Mouse (Mus musculus): ENCODE results near the gene Ikbke.

The Ikbke gene

DNA sequence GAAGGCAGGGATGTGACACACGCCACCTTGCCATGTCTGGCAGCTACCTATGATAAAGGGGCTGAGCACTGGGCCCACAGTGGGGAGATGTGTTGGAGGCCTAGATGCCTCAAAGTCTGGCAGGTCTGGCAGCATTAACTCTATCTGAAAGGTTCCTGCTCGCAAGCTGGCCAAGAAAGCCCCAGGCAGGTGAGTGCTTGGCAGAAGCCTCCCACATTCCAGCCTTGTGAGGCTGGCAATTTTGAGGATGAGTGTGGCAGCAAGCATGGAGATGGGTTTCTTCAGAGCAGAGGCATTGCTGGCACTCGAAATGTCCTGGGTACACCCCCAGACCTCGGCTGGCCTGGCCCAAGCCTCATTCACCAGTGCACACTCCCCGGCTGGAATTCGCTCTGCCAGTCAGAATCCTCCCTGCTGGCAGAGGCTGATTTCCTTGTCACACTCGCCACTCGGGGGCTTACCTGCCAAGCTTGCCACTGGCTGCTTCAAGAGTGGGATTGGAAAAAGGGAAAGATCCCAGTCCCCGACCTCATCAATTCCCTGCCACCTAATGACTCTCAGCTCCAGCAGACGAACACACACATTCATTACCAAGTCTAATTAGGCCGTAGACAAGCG, 39.7 kb downstream of the Ikbke start:
- in situ Hi-C loops (cut with MboI): no loop called here

GRCm38 (mm10) chr1:131238931-131239381, 40.5 kb downstream of the Ikbke start:
- in situ Hi-C loops (cut with MboI): no loop called here

GRCm38 (mm10) chr1:131236077-131236476, 43.3 kb downstream of the Ikbke start:
- in situ Hi-C loops (cut with MboI): no loop called here

- in situ Hi-C loops (cut with MboI): no loop called here
Measured at GRCm38 (mm10) chr1:131233527-131233926, 45.9 kb downstream of the Ikbke start.

DNA sequence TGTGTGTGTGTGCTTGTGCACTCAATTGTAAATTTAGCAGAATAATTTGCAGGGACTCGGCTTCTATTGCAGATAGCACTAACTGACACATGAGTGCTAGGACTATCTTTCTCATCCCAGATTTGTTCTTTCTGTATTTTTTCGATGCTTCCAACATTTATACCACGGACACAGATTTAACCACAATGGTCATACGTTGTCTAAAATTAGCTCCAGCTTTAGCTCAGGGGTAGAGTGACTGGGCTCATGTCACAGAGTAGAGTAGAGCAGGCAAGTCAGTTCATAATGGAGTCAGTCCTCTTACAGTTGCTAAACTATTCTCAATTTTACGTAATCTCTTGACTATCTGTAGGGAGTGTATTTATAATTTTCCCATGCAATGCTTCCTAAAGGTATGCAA, 50.7 kb downstream of the Ikbke start:
- in situ Hi-C loops (cut with MboI): no loop called here

DNA sequence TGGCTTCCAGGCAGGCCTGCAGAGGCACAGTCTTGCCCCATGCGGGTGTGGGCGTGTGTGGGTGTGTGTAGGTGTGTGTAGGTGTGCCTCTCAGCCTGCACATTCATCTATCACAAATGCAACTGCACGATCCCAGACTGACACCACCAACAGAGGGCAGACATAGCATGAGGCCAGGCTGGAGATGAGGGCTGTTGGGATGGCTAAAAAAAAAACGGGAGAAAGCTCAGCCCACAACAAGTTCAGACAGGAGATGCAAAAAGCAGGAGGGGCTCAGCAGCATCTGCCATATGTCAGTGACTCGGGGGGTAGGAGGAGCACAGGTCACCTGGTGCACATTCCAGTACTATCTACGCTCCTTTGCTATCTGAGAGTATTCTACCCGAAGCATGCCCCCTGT, 51.2 kb downstream of the Ikbke start:
- in situ Hi-C loops (cut with MboI): no loop called here

DNA sequence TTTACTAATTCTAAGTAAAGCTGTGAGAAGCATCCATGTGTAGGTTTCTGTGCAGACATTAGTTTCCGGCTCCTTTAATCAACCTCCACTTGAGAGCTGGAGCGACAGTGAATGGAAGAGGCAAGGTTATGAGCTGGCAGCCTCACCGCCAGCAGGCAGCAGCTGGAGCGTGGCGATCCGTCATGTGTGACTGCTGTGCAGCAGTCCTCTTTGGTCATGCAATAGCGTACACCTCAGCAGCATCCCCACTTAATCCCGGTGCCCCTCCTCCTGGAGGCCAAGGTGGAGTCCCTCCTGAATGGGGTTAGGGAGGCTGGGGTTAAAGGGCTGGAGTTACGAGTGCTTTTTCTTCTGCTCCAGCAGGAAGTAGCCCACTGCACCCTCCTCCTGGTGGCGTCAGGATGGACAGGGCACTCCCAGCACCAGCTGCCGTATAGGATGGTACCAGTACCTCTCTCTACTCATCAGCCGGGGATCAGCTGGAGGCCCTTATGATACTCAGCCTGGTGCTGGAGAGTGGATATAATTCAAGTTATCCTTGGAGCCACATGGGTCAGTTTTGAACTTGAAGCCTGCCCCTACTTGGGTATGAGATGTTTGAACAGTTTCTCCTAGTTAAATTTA, 54.4 kb downstream of the Ikbke start:
- in situ Hi-C loops (cut with MboI): no loop called here

DNA sequence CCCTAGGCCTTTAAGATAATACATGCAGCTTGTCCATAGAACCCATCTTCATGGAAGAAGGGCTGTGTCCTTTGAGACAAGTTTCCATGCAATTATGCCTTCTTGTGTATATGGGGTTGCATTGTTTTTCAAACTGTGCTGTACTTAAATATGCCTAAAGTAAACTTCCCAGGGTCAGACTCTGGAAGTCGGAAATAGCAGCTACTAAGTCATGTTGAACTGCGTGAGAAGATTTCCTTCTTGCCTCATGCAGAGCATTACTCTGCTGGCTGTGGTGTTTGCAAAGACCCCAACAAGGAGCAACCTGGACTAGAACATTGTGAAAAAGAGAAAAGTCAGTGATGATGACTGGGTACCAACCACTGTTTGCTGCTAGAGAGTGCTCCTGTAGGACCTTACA, 56.1 kb downstream of the Ikbke start:
- in situ Hi-C loops (cut with MboI): no loop called here

DNA sequence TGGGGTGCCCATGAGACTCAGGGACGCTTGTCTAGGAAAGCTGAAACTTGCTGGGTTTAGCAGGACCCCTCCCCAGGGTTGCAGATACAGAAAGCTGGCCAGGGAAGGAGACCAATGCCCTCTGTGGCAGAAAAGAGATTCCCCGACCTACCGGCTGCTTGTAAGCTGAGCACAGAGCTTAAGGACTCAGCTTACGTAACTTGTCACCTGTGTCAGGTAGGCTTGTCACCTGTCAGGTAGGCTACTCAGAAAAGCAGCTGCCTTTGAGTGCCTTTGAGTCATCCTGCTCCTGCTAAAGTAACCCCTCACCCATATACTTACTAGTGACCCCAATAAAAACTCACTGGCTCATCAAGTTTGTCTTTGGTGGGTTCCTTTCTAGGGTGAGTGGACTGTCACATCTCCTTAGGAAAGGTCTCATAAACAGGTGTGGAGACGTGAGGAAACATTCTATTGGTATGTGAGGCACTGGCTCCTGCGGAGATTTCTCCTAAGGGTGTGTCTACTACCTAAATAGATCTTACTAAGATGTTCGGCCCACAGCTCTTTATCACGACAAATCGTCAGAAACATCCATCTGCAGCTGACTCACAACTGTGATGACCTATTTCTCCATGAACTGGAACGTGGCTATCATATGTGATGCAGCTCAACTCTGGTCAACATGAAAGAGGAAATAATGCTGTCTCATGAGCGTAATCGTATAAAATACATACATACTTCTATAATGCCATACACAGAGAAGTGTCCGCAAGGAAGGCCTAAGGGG, 57.4 kb downstream of the Ikbke start:
- in situ Hi-C loops (cut with MboI): no loop called here

GRCm38 (mm10) chr1:131218933-131219332, 60.5 kb downstream of the Ikbke start:
- in situ Hi-C loops (cut with MboI): no loop called here

- in situ Hi-C loops (cut with MboI): no loop called here
Measured at GRCm38 (mm10) chr1:131213361-131213760, 66.0 kb downstream of the Ikbke start.

GRCm38 (mm10) chr1:131212956-131213355, 66.5 kb downstream of the Ikbke start:
- in situ Hi-C loops (cut with MboI): no loop called here

GRCm38 (mm10) chr1:131211655-131212054, 67.8 kb downstream of the Ikbke start:
- in situ Hi-C loops (cut with MboI): no loop called here

GRCm38 (mm10) chr1:131209971-131210426, 69.4 kb downstream of the Ikbke start:
- in situ Hi-C loops (cut with MboI): no loop called here

DNA sequence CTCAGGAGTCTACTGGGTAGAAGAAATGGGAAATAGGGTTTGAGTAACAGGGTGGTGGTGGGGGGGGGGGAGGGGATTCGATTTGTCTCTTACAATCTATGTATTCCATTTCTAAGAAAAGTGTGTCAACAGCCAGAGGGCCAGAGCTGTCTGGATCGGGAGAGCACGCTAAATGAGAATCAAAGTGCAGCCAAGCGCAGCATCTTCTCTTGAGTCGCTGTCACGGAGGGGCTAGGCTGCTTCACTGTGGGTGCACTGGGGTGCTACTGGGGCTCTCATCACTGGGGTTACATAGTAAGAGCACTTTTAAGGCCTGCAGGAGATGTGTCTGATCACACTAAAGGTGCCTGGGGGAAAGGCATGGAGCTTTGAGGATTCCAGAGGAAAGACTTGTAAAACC, 70.6 kb downstream of the Ikbke start:
- in situ Hi-C loops (cut with MboI): no loop called here

- in situ Hi-C loops (cut with MboI): no loop called here
Measured at GRCm38 (mm10) chr1:131208081-131208480, 71.3 kb downstream of the Ikbke start.

- in situ Hi-C loops (cut with MboI): no loop called here
Measured at GRCm38 (mm10) chr1:131207531-131207930, 71.9 kb downstream of the Ikbke start.

- in situ Hi-C loops (cut with MboI): no loop called here
Measured at GRCm38 (mm10) chr1:131206342-131206741, 73.1 kb downstream of the Ikbke start.

GRCm38 (mm10) chr1:131204461-131204860, 74.9 kb downstream of the Ikbke start:
- in situ Hi-C loops (cut with MboI): no loop called here

Measured in mature B cell (primary cell).